Mouse (Mus musculus) urinary bladder, postnatal 10 days (tissue): ENCODE measurements around the gene Atp2a1.
"Not testable (repeated sequence)": the region's sequence is repeated elsewhere in the genome, so short reads cannot be mapped to it uniquely, and the experiment has no call there.

Experiments
- DNase-seq: peaks from one replicate; pipeline ENCODE4 v3.0.0; 2022; ENCODE audit warnings: low spot score

Atp2a1 gene

GRCm38 (mm10) chr7:126463004-126463403 is at the start of gene Atp2a1:
Gene Atp2a1 (minus strand): TSS chr7:126463108.
- DNase-seq: no peak

- no peak for DNase-seq
Measured at GRCm38 (mm10) chr7:126511287-126511686, 48.4 kb upstream of the Atp2a1 start.

GRCm38 (mm10) chr7:126507126-126507778 is 44.3 kb upstream of the Atp2a1 start:
- DNase-seq: no peak

GRCm38 (mm10) chr7:126504913-126505312 is 42.0 kb upstream of the Atp2a1 start:
- no peak for DNase-seq

- DNase-seq: peak; percentile 98
Measured at GRCm38 (mm10) chr7:126503273-126503878, 40.5 kb upstream of the Atp2a1 start, which contains the start of gene Atxn2l. Gene Atxn2l (minus strand): TSS chr7:126503437.

- DNase-seq: no peak
Measured at GRCm38 (mm10) chr7:126502751-126503150, 39.8 kb upstream of the Atp2a1 start.

- DNase-seq: peak; percentile 66
Measured at GRCm38 (mm10) chr7:126502023-126502741, 39.3 kb upstream of the Atp2a1 start.

GRCm38 (mm10) chr7:126501684-126502022 is 38.7 kb upstream of the Atp2a1 start:
- no peak for DNase-seq

- DNase-seq: no peak
Measured at GRCm38 (mm10) chr7:126499416-126499815, 36.5 kb upstream of the Atp2a1 start.

GRCm38 (mm10) chr7:126497966-126498365 is 35.1 kb upstream of the Atp2a1 start:
- DNase-seq: no peak

- no peak for DNase-seq
Measured at GRCm38 (mm10) chr7:126496475-126496874, 33.6 kb upstream of the Atp2a1 start.

GRCm38 (mm10) chr7:126494120-126494519 is 31.2 kb upstream of the Atp2a1 start:
- no peak for DNase-seq

- DNase-seq: no peak
Measured at GRCm38 (mm10) chr7:126491973-126492372, 29.1 kb upstream of the Atp2a1 start.

GRCm38 (mm10) chr7:126491005-126491404 is 28.1 kb upstream of the Atp2a1 start:
- DNase-seq: no peak

GRCm38 (mm10) chr7:126487617-126488385 is 24.9 kb upstream of the Atp2a1 start:
- DNase-seq: not testable (repeated sequence)

GRCm38 (mm10) chr7:126487052-126487483 is 24.2 kb upstream of the Atp2a1 start, which contains the start of gene Tufm:
Gene Tufm (plus strand): TSS chr7:126487361.
- DNase-seq: peak; percentile 80

- DNase-seq: no peak
Measured at GRCm38 (mm10) chr7:126482392-126482871, 19.5 kb upstream of the Atp2a1 start.

- DNase-seq: no peak
Measured at GRCm38 (mm10) chr7:126481699-126482098, 18.8 kb upstream of the Atp2a1 start.

- DNase-seq: no peak
Measured at GRCm38 (mm10) chr7:126474993-126475581, 12.2 kb upstream of the Atp2a1 start, which contains the start of gene Sh2b1. Gene Sh2b1 (minus strand): TSS chr7:126475424.

GRCm38 (mm10) chr7:126474486-126474955 is 11.6 kb upstream of the Atp2a1 start:
- no peak for DNase-seq

GRCm38 (mm10) chr7:126473470-126474086 is 10.7 kb upstream of the Atp2a1 start:
- no peak for DNase-seq
